Mouse (Mus musculus) lung, embryonic 14.5 days (tissue): ENCODE measurements around the gene Wdfy1. TPM values are rescaled to one million over a fixed set of nuclear protein-coding genes. Genes with fewer than 3 reads are reported as not detected.
A peak's percentile ranks its signal among the peaks of the same experiment; 100 is the strongest.

Experiments
- ATAC-seq: fragments of 200-750 bp; cut with Nextera tagmentation; 2 replicates; pipeline ENCODE4 v1.8.0; 2017; ENCODE audit warnings: mild to moderate bottlenecking, moderate TSS enrichment, moderate library complexity; ENCODE audit not compliant: insufficient read depth
- DNase-seq: peaks from one replicate; pipeline ENCODE4 v3.0.0-alpha.2; 2015
- H3K27ac ChIP-seq: fragments of 300-500 bp; sonication (generic); 2 replicates; pipeline ENCODE4 v1.5.1; 2014; ENCODE audit warnings: low read depth, mild to moderate bottlenecking, moderate library complexity
- H3K27me3 ChIP-seq: fragments of 300-500 bp; sonication (generic); 2 replicates; pipeline ENCODE4 v1.6.1; 2014; ENCODE audit warnings: low read length, control low read depth; ENCODE audit not compliant: insufficient read depth
- H3K36me3 ChIP-seq: fragments of 300-500 bp; sonication (generic); 2 replicates; pipeline ENCODE4 v1.6.1; 2014; ENCODE audit warnings: control low read depth; ENCODE audit not compliant: insufficient read depth
- H3K4me1 ChIP-seq: fragments of 300-500 bp; sonication (generic); 2 replicates; pipeline ENCODE4 v1.6.1; 2014; ENCODE audit warnings: antibody characterized with exemption, control low read depth; ENCODE audit not compliant: insufficient read depth
- H3K4me2 ChIP-seq: fragments of 300-500 bp; sonication (generic); 2 replicates; pipeline ENCODE4 v1.6.1; 2014; ENCODE audit warnings: mild to moderate bottlenecking
- H3K4me3 ChIP-seq: fragments of 300-500 bp; sonication (generic); 2 replicates; pipeline ENCODE4 v1.5.1; 2014; ENCODE audit warnings: low read depth, low read length
- H3K9ac ChIP-seq: fragments of 300-500 bp; sonication (generic); 2 replicates; pipeline ENCODE4 v1.6.1; 2014
- H3K9me3 ChIP-seq: fragments of 300-500 bp; sonication (generic); 2 replicates; pipeline ENCODE4 v1.6.1; 2016; ENCODE audit warnings: low read depth, low read length, control low read depth
- CTCF ChIP-seq: IDR thresholded peaks from 2 replicates; pipeline ENCODE4 v1.5.1; 2016; ENCODE audit warnings: antibody characterized with exemption, low read depth
- WGBS: fragments of 180-500 bp; shearing (Covaris S2); extraction: QIAGEN DNeasy Blood & Tissue Kit; methylation state at CpG from one replicate; pipeline ENCODE4 v1.1.7; 2014; 5-methylcytosine and 5-hydroxymethylcytosine counted together
- polyA plus RNA-seq: library from polyadenylated mRNA; unstranded; fragments of >200 nt; fragmentation: Nextera tagmentation; extraction: Ambion mirVana; gene quantifications from 2 replicates; pipeline ENCODE4 v1.2.1, GENCODE M21; 2014

The Wdfy1 gene
- polyA plus RNA-seq = 39.9 and 40.2 TPM in 2 replicates

DNA sequence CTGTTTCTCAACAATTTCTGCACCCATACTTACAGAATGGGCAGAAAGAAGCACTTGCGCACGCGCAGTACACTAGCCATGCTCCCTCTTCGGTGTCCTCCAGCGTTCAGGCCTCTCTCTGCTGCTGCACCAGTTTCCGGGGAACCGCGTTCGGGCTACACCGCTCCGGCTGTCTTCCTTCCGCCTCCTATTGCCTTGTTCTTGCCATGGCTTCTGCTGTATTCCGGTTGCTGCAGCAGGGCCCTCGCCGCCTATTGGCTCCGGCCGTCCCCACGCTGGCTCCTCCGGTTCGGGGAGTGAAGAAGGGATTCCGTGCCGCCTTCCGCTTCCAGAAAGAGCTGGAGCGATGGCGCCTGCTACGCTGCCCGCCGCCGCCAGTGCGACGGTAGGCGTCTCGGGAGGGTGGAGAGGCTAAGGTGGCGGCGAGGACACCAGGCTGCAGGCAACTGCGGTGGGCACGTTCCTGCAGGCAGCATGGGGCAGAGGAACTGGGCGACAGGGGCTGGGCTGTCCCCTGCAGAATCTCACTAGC is at the start of gene Wdfy1, which contains the start of gene Mrpl44:
Wdfy1 (minus strand) TSS at position 217 of the 532 bp plus-strand sequence.
Mrpl44 (plus strand) TSS at position 92 of the 532 bp plus-strand sequence.
- H3K9ac ChIP-seq = peak within 1 kb of the TSS; percentile 88
- peak within 1 kb of the TSS; percentile 69 for H3K4me2 ChIP-seq
- H3K36me3 ChIP-seq = peaks cover 35% of the 10 kb centered on the region
- WGBS = under 1% methylated on average over 38 of the region's 38 CpGs
- ATAC-seq (peak; percentile 100), DNase-seq (peak; percentile 98)
- no peaks in the 10 kb centered on the region for H3K4me1 ChIP-seq
- H3K27ac ChIP-seq = peak within 1 kb of the TSS; percentile 82
- H3K9me3 ChIP-seq = no peaks in the 10 kb centered on the region
- no peaks in the 10 kb centered on the region for H3K27me3 ChIP-seq
- H3K4me3 ChIP-seq = peak within 1 kb of the TSS; percentile 86
- TF ChIP-seq CTCF = peak; percentile 38; the same call in 1 of the 2 replicates

DNA sequence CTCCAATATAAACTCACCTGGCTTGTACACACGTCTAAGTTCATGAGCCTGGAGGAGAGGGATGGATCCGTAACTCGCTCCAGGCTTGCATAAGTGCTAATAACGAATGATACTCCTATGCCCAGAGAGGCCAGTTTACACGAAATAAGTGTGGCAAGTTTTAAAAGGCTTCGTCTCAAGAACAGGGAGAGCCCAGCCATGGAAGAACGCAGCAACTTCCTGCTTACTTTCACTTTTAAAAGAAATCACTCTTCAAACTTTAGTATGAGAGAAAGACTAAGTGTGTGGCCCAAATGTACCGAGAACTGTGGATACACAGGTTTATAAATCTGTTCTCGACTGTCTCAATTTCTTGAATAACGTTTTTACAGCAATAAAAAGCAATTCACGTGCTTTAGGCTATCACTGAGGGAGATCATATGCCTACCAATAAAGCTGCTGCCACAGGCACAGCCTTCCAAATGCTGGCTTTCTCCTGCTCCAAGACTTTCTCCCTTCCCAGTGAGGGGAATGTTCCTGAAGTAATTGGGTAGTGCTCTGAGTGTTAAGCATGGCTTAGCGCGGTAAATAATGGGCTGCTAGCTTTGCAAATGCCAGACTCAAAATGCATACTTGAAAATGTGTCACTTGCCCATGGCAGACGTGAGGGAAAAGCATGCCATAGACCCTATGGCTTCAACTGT is 48.1 kb upstream of the Wdfy1 start:
- DNase-seq (peak; percentile 45), ATAC-seq (no peak)
- Histone ChIP-seq H3K36me3 (peaks cover 15% of the 10 kb centered on the region; the same call in 1 of the 2 replicates), H3K27me3 (no peaks in the 10 kb centered on the region), H3K9ac (no peak overlapping the region; the same call in 1 of the 2 replicates), H3K4me3 (no peak overlapping the region), H3K9me3 (no peaks in the 10 kb centered on the region), H3K4me2 (peak overlapping the region; percentile 42), H3K4me1 (0 out of 2 replicates have a peak, but pooled peaks cover 18% of the 10 kb centered on the region), H3K27ac (peak overlapping the region; percentile 58; the same call in 1 of the 2 replicates)
- no peak for TF ChIP-seq CTCF
- WGBS = 42% methylated on average over 14 of the region's 14 CpGs

DNA sequence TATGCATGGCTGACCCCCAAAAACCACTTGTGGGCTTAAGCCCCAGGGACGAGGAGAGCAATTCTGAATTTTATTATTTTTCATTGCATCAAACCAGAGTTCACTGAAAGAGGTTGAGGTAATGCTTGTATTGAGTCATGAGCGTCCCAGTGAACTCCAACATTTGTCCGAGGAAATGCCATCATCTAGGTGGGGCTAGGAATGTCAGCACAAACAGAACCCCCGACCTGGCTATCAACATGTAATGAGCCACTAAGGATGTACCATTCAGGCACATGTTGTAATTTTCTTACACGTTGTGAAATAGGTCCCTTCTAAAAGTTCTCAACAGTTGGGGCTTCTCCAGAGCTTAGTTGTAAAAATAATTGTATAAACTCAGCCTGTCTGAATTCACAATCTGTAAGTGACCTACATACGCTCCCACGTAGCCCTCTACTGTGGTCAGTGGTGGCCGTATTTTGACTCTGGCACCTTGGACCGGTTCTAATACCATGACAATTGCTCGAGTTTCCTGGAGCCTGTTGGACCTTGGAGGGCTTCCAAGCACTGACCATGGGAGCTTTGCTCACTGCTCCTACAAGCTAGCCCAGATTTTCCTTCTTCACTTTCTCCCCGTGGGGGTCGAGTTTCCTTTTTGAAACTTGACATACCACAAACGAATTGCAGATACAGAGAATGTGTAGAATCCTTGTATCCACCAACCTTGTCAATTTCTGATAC is 47.0 kb upstream of the Wdfy1 start:
- no peak for TF ChIP-seq CTCF
- no peaks in the 10 kb centered on the region for H3K27me3 ChIP-seq
- no peak overlapping the region for H3K9ac ChIP-seq
- WGBS = 53% methylated on average over 13 of the region's 13 CpGs
- ATAC-seq = no peak
- H3K4me2 ChIP-seq = no peak overlapping the region
- 0 out of 2 replicates have a peak, but pooled peaks cover 18% of the 10 kb centered on the region for H3K4me1 ChIP-seq
- H3K27ac ChIP-seq = peak overlapping the region; percentile 30; the same call in 1 of the 2 replicates
- peak; percentile 66 for DNase-seq
- no peaks in the 10 kb centered on the region for H3K9me3 ChIP-seq
- H3K36me3 ChIP-seq = peaks cover 16% of the 10 kb centered on the region; the same call in 1 of the 2 replicates
- no peak overlapping the region for H3K4me3 ChIP-seq

DNA sequence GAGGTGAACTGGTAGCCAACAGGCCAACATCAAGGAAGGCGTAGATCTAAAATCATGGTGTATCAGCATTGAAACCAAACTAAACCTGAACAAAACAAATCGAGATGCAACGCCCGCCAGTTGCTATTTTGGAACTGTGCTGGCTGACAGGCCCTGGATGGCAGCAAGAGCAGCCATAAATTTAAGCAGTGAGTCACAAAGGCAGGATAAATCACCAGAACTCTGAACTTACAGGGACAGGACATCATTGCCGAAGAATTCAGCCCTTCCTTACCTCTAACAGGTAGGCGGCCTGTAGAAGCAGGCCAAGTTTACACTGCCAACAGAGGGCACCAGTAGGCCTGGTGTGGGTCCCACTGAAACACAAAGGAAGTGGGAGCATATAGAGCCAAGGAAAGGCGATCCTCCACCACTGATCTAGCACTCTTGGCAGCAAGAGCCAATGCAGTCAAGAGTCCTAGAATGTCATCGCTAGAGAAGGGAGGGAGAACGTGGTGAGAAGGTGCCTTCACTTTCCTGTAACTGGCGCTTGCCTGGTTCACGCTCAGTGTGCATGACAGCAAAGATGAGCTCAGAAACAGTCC is 43.4 kb upstream of the Wdfy1 start:
- Histone ChIP-seq H3K4me1 (0 out of 2 replicates have a peak, but pooled peaks cover 16% of the 10 kb centered on the region), H3K9ac (no peak overlapping the region), H3K4me3 (no peak overlapping the region), H3K27ac (no peak overlapping the region), H3K4me2 (no peak overlapping the region), H3K9me3 (no peaks in the 10 kb centered on the region), H3K27me3 (no peaks in the 10 kb centered on the region), H3K36me3 (peaks cover 24% of the 10 kb centered on the region)
- DNase-seq (no peak), ATAC-seq (no peak)
- TF ChIP-seq CTCF = no peak
- WGBS = 87% methylated on average over 11 of the region's 11 CpGs

DNA sequence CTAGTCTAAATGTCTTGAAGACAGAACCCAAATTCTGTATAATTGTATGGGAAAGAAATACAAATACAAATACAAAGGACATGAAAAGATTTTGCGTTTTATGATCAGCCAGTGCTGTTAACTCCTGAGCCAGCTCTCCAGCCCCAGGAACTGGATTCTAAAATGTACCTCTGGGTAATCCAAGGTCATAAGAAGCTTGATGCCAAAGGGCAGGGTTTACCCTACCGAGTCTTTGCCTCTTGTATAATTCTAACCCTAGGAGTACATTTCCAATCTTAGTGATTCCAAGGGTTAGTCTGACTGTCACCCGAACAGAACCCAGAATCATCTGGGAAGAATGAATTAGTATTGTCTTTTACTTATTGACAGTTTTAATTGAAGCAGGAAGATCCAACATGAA is 39.5 kb upstream of the Wdfy1 start:
- Histone ChIP-seq H3K27ac (no peak overlapping the region), H3K36me3 (peaks cover 22% of the 10 kb centered on the region), H3K4me3 (no peak overlapping the region), H3K9me3 (no peaks in the 10 kb centered on the region), H3K27me3 (no peaks in the 10 kb centered on the region), H3K9ac (no peak overlapping the region), H3K4me1 (no peaks in the 10 kb centered on the region), H3K4me2 (no peak overlapping the region)
- no peak for DNase-seq
- no peak for TF ChIP-seq CTCF
- no peak for ATAC-seq
- 88% methylated on average over 3 of the region's 3 CpGs for WGBS

DNA sequence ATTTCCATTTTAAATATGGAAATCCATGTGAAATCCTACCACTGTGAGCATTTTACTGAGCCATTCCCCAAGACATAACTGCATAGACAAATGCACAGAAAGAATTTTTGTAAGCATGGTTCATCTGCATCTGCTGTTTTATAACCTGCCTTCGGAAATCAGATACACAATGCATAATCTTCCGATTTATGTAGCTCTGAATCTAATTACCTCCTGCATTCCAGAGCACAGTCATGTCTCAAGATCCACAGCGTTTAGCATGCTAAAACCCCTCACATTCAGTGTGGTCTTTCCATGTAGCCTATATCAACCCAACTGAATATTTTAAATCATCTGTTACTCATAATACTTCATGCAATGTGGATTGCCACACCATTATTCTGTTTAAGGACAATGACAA is 33.5 kb upstream of the Wdfy1 start:
- no peak for ATAC-seq

More for the DNA sequence above, 33.5 kb upstream of the Wdfy1 start:
- Histone ChIP-seq H3K9ac (no peak overlapping the region), H3K4me2 (no peak overlapping the region), H3K4me1 (peaks cover 5% of the 10 kb centered on the region; the same call in 1 of the 2 replicates), H3K4me3 (no peak overlapping the region), H3K27ac (no peak overlapping the region), H3K36me3 (peaks cover 18% of the 10 kb centered on the region; the same call in 1 of the 2 replicates), H3K9me3 (no peaks in the 10 kb centered on the region), H3K27me3 (no peaks in the 10 kb centered on the region)
- WGBS = 87% methylated on average over 3 of the region's 3 CpGs
- no peak for TF ChIP-seq CTCF
- no peak for DNase-seq
